Mouse (Mus musculus) megakaryocyte, embryonic 14.5 days (primary cell): ENCODE measurements around the gene Fyn.

Experiments
- FLI1 ChIP-seq: IDR thresholded peaks from 2 replicates; pipeline ENCODE4 v1.6.1; 2012; ENCODE audit warnings: low read length, inconsistent platforms, mixed read lengths
- GATA1 ChIP-seq: IDR thresholded peaks from 3 replicates; pipeline ENCODE4 v1.6.1; 2012; ENCODE audit warnings: mixed read lengths, low read length, inconsistent platforms, borderline replicate concordance

DNA sequence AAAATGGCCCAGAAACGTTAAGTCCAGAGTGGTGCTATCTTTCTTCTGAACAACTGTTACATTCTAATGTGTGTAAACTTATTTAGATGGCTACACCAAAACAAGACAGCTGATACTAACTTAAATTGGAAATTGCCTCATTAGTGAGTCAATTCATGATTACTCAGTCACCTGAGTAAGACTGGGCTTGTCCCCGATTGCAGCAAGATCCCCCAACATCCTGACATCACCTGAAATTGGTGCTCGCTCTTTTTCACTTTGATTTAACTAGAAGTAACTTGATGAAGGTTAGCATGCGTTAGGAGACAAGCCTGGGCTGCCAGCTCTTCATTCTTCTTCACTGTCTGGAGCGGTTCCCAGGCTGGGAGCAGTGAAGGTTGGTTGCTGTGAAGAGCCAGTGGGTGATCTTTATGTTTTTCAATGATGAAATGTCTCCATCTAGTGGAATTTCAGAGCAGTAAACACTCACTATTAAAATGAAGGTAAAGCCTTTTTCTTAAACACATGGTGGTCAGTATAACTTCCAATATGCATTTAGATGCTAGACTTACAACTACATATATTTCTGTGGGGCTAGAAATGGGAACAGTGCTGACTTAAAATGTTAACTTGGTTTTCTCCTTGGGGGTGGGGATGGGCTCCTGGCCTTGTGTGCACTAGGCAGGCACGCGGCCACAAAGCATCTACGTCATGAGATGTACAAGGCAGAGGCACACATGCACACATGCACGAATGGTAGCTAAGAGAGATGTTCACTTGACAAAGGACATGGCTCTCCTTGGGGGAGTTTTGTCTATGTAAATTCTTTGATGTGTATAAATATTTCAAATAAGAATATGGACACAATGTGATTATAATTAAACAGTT, 151.7 kb downstream of the Fyn start:
- no peak for TF ChIP-seq GATA1
- TF ChIP-seq FLI1, result no peak
